Mouse (Mus musculus): ENCODE results near the gene Idh3b.

Idh3b gene

DNA sequence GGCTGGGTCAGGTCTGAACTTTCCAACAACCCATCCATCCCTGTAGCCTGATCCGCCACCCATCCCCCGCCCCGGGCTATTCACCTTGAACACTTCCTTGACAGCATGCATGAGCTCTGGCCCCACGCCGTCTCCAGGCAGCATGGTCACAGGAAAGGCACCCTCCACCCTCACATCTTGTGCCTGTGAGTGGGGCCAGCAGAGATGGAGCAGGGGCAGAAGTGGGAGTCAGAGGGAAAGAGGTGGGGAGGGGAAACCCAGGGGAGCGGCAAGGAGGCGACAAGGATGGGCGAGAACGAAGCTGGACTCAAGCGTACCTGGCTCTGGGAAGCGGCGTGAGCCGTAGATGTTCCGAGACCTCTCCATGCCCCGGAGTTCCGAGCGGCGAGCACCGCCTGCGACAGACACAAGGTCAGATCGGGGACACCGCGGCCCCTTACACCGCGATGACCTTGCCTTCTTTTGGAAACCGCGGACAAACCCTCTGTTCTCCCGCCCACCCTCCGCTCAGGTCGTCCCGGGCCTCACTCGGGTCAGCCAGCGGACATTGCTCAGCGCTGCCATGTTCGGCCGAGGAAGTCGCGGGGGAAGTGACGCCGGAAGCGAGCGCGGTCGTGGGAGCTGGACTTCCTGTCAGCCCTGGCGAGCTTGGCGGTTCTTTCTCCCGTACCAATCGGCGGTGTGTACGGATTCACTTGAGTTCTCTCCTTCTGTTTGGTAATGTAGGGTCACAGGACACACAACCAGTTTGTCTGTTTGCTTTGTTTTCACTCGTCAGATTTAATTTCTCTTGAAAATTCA is at the start of gene Idh3b:
TSS of gene Idh3b (minus strand) at position 694 of the 801 bp plus-strand sequence.
- peak; percentile 76 for DNase-seq (ENCODE audit: low spot score)

DNA sequence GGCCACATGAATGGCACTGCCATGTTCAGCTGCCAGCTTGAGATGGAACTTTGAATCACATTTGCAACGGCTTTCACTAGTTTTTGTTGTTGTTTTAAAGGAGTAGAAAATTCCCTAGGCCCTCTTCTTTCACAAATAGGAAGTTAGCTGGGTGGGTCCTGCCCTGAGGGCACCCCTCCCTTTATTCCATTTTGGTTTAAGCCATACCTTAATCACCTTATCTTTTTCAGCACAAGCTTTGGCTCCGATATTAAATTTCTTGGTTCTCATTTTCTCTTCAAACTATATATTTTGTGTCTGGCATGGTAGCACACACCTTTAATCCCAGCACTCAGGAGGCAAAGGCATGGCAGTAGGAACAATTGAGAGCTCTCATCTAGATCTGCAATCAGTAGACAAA is 45.2 kb upstream of the Idh3b start:
- no peak for DNase-seq (ENCODE audit: low spot score)

DNA sequence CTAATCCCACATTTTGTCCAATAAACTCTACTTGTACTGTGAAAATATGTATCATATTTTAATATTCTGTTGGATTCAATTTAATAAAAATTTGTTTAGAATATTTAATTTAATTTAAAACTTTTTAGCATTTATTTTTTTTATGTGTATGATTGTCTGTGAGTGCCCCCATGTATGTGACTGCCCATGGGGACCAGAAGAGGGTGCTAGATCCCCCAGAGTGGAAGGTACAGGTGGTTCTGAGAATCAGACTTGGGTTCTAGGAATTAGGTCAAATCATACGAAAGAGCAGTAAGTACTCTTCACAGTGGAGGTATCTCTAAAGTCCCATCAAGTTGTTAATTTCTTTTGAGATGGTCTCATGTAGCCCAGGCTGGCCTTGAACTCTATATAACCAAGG is 42.7 kb upstream of the Idh3b start:
- no peak for DNase-seq (ENCODE audit: low spot score)

DNA sequence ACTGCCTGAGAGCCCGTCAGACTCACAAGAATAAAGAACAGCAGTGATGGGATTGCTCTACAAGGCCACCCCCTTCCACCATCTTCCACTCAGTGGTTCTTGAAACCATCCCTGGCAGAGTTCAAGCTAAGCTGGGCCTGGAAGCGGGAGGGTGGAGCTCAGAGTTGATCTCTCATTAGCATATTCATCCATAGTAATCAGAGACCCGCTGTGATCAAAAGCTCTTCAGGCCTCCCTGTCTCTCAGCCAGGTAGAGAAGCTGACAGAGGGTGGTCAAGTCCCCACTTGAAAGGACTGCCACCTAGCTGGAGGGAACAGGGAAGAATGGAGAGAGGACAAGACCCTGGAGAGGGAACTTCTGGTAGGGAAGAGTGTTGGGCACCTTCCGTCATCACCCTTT is 18.7 kb upstream of the Idh3b start:
- no peak for DNase-seq (ENCODE audit: low spot score)

DNA sequence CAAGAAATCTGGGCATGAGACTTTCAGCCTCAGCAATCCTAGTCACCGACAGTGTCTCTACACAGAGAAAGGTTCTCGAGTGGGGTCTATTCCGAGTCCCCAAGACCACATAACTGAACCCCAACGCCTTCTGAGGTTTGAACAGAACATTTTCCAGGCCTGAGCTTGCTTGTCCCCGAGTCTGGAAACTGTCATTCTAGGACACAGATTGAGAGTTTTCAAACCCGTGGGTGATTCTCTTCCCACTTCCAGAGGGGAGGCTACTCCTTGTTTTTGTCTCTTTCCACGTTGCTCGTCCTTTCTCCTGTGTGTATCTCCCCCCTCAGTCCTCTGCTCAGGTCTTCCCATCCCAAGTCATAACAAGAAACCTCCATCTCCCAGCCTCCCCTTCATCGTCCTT is 13.2 kb upstream of the Idh3b start:
- DNase-seq (ENCODE audit: low spot score): no peak

DNA sequence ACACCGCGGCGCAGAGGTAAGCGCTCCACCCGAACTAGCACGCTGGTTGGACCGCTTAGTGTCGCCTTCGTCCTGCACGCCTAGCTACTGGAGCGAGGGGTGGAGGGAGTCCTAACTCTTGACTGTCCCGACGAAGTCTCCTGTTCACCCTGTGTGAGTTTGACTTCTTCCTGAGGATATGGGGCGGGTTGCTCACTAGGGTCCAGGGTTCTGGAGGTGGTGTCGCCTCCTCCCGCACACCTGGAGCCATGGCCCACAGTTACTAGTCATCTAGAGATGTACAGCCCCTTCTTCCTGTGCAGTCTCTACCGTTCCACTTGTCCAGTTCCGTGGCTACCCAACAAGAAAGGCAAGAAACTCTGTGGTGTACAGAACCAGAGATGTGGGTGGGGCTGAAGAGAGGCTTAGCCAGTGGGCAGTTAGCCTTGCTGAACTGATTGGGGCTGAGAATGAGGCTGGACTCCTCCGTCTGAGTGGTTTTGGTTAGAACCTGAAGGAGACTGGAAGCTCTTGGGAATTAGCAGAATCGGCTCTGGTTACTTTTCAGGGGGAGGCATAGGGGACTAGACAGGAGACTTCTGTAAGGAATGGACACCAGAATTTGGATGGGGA is 11.9 kb upstream of the Idh3b start:
- no peak for DNase-seq (ENCODE audit: low spot score)

DNA sequence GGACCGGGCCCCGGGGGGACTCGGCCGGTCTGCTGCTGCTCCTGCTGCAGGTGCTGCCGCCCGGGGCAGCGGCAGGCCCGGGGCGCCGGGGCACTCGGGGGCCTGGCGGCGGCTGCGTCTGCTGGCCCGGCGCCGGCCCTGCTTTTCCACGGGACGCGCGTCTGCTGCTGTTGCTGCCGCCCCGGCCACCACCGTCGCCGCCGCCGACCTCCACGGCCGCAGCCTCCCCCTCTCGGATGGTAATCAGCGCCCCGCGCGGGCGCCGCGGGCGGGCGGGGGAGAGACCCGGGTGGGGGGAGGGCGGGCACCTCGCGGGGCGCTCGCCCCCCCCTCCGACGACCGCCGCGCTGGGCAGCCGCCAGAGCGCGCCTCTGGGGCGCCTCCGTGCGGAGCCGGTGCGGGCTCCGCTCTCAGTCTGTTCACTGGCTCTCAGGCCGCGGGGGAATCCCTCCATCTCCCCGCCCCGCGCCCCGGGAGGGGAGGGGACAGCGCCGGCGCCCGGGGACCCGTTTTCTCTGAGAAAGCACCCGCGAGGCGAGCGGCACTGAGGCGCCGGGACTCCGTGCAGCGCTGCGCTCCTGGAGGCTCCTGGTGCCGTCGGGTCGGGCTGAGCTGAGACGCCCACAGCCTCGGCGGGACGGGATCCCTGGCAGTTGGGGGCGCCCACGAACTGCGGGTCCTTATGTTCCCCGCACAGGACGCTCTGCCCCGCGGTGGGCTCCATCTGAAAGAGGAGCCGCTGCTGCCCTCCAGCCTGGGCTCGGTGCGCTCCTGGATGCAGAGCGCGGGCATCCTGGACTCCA is 11.2 kb upstream of the Idh3b start:
- no peak for DNase-seq (ENCODE audit: low spot score)

DNA sequence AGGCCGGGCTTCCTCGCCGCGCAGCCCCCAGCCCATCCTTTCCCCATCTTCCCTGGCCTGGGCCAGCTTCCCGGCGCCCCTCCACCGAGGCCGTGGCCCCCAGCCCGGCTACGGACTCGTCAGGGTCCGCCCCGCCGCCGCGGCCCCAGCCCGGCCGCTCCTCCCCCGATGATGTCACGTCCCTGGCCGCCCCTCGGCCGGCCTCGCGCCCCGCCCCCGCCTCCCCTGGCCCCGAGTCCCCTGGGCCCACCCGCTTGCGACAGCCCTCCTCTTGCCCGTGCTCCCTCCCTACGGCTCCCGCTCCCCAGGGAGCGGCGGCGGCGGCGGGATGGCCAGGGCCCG is 10.6 kb upstream of the Idh3b start, which contains the start of gene Ebf4:
TSS of gene Ebf4 (plus strand) at position 234 of the 342 bp plus-strand sequence.
- DNase-seq (ENCODE audit: low spot score): no peak

DNA sequence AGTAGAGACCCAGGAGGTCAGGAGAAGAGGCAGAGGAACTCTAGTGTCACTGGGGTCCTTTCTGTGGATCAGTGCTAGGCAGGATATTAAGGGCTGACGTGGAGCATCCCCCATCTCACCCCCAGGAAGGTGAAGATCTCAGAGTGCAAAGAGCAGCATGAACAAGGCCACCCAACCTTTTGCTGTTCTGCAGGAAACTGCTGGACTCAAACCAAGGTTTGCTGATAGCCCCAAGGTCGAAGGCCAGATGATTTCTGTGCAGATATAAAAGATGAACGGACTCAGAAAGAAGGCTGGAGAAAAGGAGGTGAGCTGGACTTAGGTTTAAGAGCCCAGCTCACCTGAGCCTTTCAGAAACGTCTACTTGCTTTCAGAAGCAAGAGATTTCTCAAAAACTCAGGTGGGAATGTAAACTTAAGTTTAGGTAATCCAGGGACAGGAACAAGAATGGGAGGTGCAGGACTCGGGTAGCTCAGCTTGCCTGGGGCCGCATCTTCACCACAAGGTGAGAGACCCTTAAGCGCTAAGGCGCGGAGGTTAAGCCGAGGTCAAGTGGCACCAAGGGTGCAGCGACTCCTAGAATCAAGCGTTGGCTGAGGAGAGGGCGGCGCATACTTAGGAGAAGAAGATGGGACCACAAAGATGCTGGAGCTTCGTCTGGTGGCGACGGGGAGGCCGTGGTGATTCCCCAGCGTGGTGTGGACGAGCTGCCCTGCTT is 10.0 kb upstream of the Idh3b start:
- DNase-seq (ENCODE audit: low spot score): no peak

DNA sequence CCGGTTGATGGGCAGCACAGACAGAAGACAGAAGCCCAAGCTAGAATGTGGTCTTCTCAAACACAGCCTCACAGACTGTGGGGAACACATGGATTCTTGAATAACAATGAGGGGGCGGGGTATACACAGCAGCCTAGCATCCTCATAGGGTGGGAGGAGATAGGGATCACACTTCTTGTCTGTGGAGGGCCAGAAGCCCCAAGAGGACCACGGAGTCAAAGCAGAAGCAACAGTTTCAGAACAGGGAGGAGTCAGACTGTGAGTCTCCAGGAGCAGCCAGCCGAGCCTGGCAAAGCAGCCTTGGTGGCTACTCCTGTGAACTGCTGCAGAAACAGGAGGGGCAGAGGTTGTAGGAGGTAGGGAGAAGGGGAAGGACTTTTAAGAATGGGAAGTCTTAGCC is 9.1 kb upstream of the Idh3b start:
- no peak for DNase-seq (ENCODE audit: low spot score)

DNA sequence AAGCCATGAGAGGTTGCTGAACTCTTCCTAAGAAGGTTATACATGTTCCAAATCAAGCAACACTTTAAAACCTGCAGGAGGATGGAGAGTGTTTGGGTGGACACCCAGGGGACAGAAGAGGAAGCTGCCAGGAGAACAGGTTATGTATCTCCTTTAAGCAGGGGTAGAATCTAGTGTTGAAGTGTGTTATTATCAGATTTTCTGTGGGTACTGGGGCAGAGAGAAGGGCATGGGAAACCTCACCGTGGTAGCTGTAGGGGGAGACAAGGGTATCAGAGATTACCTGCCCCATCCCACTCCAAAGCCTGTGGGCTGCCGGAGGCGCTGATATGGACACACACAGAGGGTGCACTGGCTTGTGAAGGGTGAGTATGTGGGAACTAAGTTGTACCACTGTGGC is 8.7 kb upstream of the Idh3b start:
- DNase-seq (ENCODE audit: low spot score): no peak

DNA sequence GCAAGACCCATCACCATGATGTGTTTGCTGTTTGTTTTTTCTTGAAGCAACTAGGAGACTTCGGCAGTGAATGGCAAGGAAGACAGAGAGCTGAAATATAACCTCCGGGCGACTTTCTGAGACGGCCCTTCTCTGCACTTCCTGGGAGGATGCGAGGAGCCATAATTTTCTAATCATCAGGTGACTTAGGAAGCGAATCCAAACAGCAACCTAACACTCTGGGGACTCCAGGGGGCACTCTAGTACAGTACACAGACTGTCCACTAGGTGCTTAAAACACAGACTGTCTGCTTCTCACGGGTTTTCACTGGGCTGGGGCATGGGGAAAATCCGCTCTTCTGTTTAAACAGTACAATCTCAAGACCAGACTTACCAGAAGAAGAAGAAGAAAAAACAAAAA is 7.1 kb upstream of the Idh3b start:
- DNase-seq (ENCODE audit: low spot score): peak; percentile 70

DNA sequence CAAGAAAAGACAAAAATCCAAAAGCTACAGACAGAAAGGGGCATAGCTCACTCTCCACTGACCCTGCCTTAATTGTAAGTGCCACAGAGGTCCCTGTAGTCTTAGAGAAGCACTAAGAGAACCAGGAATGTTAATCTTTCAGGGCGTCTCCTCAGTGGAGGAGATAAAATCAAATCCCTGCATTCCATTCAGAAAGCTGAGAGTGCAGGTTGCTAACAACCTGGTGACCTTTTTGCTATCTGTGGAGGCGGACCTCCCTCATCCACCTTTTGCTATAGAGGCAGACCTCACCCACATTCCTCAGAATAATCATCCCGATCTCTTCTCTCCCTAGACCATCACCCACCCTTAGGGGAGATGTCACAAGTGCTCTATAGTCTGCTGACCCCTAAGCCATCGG is 4.7 kb upstream of the Idh3b start:
- no peak for DNase-seq (ENCODE audit: low spot score)

DNA sequence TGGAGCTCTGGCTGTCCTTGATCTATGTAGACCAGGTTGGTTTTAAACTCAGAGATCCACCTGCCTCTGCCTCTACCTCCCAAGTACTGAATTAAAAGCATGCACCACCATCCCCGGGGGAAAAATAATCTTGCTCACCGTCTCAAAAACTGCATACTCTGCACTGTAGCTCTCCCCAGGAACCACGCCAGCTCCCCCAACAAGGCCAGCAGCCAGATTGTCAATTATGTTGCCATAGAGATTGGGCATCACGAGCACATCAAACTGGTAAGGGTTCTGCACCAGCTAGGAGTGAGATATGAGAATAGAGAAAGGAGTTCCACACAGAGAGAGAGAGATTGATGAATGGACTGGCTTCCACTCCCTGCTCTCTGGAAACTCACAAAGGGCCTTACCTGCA is 3.5 kb downstream of the Idh3b start:
- no peak for DNase-seq (ENCODE audit: low spot score)

DNA sequence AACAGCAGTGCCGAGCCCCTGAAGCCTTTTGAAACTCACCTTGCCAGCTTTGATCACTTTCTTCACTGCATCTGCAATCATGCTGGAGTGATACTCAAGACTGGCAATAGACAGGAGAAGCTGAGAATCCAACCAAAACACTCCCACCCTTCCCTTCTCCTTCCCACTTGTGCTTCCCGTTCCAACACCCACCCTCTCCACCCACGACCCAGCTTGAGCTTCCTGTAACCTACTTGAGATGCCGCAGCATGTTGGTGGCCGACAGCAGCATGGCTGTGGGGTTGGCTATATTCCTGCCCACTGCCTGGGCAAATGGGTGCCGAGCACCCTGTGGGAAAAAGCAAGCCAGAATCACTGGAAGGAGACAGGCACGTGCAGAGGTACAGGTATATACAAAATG is 4.1 kb downstream of the Idh3b start:
- DNase-seq (ENCODE audit: low spot score): no peak

DNA sequence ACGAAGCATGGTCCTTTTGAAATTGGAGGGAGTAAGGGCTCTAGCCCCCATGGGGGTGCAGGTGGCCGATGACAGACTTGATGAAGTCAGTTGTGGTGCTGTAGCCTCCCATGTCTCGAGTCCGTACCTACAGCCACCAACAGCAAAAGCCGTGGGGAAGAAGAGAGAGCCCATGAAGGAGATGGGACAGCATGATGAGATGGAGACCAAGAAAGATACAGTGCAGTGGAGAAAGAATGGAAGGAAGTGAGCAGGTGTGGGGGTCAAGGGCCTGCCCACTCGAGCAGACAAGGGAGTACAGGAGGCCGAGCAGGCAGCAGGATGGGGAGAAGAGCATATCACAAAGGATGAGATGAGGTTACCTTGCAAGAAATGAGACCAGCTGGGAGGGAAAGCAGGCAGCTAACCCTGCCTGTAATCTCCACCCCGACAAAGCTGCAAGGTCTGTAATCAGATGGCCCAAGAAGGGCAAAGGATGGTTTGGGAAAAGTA is 4.7 kb downstream of the Idh3b start:
- DNase-seq (ENCODE audit: low spot score): no peak

DNA sequence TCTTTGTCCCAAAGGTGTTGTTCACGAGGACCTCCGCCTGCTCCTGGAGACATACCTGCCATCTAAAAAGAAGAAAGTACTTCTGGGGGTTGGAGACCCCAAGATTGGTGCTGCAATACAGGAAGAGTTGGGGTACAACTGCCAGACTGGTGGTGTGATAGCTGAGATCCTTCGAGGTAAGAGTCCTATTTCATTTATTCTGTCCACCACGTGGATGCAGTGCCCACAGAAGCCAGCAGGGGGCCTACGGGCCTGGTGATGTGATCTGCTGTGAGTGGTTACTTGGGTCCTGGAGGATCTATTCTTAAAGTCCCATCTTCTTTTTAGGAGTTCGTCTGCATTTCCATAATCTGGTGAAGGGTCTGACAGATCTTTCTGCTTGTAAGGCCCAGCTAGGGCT is 8.7 kb downstream of the Idh3b start:
- DNase-seq (ENCODE audit: low spot score): no peak

DNA sequence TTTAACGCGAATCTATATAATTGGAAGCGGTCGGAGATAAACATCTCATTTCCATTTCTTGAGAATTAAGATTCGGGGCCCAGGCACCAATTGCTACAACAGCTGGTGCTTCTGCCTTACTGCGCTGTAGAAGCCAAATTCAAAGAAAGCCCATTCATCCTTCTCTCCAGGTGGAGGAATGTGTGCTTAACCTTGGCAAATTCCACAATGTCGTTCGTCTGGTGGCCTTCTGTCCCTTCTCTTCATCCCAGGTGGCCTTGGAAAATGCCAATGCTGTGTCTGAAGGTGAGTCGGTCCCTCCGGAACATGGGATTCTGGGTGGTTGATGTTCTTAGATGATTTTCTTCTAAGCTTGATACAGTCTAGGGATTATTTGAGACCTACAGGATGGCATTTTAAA is 9.5 kb downstream of the Idh3b start:
- no peak for DNase-seq (ENCODE audit: low spot score)

DNA sequence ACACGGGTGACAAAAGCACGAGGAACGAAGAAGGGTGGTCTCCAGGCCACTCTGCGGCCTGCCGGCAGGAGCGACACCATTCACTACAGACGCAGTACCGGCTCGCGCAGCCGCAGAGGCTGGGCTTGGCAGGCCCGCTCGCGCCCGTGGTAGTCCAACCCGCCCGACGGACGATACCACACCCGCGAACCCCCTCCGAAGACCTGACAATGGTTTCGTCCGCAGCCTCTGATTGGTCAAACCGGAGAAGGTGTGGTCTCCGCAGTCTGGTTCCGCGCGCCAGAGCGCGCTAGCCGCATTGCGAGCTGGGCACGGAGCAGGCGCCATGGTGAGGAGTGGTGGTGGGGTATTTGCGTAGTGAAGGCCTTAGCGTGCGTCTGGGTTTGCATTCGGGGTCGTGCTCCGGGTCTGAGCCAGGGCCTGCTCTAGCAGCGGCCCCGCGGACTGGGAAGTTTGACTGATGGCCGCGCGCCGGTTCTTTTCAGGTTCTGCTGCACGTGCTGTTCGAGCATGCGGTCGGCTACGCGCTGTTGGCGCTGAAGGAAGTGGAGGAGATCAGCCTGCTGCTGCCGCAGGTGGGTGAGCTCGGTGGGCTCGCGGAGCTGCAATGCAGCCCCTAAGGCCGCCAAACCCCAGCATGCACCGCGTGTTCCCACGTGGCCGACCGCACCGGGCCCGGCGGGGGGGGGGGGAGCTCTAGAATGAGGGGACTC is 10.0 kb downstream of the Idh3b start, which contains the start of gene Nop56:
TSS of gene Nop56 (plus strand) at position 282 of the 713 bp plus-strand sequence.
- DNase-seq (ENCODE audit: low spot score): peak; percentile 99

DNA sequence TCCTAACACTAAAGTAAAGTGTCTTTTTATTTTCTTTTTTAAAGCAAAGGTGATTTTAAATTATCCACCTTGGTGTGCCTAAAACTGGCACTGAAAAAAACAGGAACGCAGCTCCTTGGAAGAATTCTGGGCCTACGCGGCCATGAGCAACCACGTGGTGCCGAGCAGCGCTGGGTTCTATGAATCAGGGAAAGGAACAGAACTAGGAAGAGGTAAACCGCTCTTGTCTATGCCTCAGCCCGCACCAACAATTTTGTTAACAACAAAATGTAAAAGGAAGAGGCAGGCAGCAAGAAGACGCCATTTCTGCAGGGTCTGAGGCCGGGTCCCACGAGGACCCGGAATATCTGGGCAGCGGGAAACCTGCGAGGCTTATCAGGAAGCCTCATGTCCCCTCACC is 10.6 kb downstream of the Idh3b start:
- DNase-seq (ENCODE audit: low spot score): no peak

DNA sequence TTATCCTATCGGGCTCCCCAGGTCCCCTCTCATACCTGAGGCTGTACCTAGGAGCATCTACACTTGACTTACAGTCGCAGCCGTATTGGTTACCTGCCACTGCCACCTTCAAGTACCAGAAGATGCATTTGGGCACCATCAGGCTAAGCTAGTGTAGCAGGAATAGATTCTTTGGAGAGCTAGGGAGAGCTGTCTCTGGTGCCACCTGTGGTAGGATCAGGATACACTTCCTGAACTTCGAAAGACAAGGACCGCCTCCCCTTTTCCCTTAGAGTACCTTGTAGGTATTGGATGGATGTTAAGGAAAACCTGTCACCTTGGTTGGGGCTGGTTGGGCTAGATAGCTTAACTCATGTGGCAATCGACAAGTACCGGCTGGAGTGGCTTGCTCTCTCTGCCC is 16.3 kb downstream of the Idh3b start:
- no peak for DNase-seq (ENCODE audit: low spot score)

DNA sequence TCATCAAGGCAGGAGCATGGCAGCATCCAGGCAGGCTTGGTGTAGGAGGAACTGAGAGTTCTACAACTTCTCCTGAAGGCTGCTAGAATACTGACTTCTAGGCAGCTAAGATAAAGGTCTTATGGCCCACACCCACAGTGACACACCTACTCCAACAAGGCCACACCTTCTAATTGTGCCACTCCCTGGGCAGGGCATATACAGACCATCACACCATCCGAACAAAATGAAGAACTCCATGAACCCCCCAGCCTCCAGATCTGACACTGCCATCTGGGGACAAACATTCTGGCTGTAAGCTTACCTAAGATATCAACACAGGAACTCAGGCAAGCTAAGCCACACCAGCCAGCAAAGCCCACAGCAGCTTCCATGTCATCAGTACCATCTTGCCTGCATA is 18.8 kb downstream of the Idh3b start:
- no peak for DNase-seq (ENCODE audit: low spot score)

Data from left cerebral cortex, adult 11 months (tissue).